Mouse (Mus musculus): ENCODE data around the gene Crim1. TPM values are rescaled to one million over a fixed set of nuclear protein-coding genes. Genes with fewer than 3 reads are reported as not detected.

Gene Crim1
- 54.2 and 64.9 TPM in 2 replicates for polyA plus RNA-seq (2012; rRNA removed)

DNA sequence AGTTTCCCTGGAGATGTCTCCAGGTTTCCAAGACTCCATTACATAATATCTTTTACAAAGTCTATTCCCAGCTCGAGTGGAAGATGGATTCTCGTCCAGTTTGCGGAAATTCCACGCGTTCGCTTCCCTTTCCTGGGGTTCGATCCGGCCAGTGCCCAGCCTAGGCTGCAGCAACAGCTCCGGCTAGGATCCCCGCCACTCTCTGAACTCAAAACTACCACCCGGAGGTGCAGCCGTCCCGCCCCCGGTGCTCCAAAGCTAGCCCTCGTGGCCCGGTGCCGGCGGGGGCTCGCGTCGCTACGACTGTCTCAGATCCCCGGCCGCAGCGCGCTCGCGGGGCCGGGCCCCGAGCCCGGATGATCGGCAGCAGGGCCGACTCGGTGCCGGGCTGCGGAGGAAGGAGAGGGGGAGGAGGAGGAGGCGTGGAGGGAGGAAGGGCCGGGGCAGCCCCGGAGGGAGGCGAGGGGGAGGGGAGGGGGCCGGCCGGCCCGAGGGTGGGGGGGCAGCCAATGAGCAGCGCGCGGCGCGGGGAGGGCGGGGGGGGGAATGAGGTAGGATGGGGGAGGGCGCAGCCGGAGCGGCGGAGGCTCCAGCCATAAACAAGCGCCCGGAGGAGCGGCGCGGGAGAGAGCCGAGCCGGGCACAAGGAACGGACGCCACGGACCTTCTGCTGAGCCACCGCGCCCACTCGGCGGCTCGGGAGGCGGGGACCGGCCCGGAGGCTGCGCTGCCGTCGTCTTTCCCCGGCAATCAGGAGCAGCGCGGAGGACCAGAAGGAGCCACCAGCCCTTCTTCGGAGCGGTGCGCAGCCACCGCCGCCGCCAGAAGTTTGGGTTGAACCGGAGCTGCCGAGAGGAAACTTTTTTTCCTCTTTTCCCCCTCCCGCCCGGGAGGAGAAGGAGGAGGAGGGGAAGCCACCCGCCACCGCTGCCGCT, at the start of gene Crim1:
Gene Crim1 (plus strand): TSS at position 623 of the 935 bp plus-strand sequence.
- no peaks in the 10 kb centered on the region for H3K36me3 ChIP-seq (ENCODE audit: control insufficient read depth, insufficient read depth, low read length)
- H3K4me3 ChIP-seq (ENCODE audit: insufficient read depth, low read depth, low read length), result peak within 1 kb of the TSS; percentile 88
- DNase-seq, result peak; percentile 91
- no peaks in the 10 kb centered on the region for H3K27me3 ChIP-seq (replicated peaks; ENCODE audit: control insufficient read depth, insufficient read depth, low read length)
- under 1% methylated on average over 70 of the region's 90 CpGs for WGBS
- TF ChIP-seq CTCF (conservative IDR thresholded peaks at IDR 0.05; ENCODE audit: insufficient read depth, insufficient read length, low read depth, low read length) (no peak), POLR2A (IDR thresholded peaks at IDR 0.05; ENCODE audit: low read depth, low read length) (peak; percentile 85)
- H3K27ac ChIP-seq (ENCODE audit: insufficient read depth, low read depth, low read length), result peak within 1 kb of the TSS; percentile 96
- H3K4me1 ChIP-seq (ENCODE audit: control insufficient read depth, insufficient read depth, low read length), result peaks cover 9% of the 10 kb centered on the region

DNA sequence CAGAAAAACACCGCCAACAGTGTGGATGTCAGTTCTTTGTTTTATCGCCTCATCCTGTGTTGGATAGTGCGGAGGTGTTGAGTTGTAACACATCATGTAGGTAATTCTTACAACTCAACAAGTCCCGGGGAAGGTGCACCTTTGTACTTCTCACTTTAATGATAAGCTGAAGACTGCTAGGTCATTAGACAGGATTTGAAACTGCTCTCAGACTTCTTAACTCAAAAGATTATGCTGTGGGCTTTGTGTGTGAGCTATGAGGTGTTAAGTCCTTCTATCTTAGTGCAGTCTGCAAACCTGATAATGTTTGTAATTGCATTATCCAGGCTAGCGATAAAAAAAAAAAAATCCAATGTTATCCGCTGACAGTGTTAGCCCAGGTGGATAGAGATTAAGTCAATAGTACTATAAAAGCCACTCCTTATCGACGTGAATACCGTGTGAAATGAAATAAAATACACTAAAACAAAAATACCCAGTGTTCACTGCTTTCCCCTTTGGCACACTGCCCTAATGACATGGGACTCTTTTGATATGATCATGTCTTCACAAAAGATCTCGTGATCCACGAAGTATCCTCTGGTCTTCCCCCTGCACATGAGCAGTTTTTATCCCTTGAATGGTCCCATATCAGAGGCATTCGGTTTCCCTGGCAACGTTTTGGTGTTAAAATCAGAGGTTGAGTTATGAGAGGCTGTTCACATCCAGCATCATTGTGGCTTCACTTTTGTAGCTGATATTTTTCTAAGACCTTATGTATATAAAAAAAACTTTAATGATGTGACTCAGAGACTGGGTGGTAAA, 48.4 kb upstream of the Crim1 start:
- no peaks in the 10 kb centered on the region for H3K4me1 ChIP-seq (ENCODE audit: control insufficient read depth, insufficient read depth, low read length)
- no peaks in the 10 kb centered on the region for H3K27me3 ChIP-seq (replicated peaks; ENCODE audit: control insufficient read depth, insufficient read depth, low read length)
- no peaks in the 10 kb centered on the region for H3K36me3 ChIP-seq (ENCODE audit: control insufficient read depth, insufficient read depth, low read length)
- 88% methylated on average over 13 of the region's 13 CpGs for WGBS
- no peak for TF ChIP-seq POLR2A (IDR thresholded peaks at IDR 0.05; ENCODE audit: low read depth, low read length)
- TF ChIP-seq CTCF (conservative IDR thresholded peaks at IDR 0.05; ENCODE audit: insufficient read depth, insufficient read length, low read depth, low read length), result no peak
- H3K4me3 ChIP-seq (ENCODE audit: insufficient read depth, low read depth, low read length), result no peak overlapping the region
- DNase-seq, result no peak
- no peak overlapping the region for H3K27ac ChIP-seq (ENCODE audit: insufficient read depth, low read depth, low read length)

DNA sequence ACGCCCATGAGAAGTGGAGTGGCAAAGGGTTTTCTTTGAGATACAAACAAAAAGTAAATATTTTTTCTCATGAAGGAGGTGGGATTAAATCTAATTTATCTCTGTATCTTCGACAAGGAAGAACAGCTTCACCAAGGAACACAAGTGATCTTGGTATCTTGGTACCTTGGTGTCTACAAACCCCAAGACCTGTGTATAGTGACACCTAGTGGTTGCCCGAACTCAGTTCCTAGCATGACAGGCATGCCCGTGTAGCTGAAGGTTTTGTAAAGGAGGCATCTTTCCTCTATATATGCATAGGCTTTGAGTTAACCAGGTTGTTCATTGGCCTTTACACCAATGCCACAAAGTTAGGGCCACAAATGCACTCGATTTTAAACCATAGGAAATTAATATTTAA, 36.8 kb upstream of the Crim1 start:
- DNase-seq, result peak; percentile 65
- H3K27me3 ChIP-seq (replicated peaks; ENCODE audit: control insufficient read depth, insufficient read depth, low read length), result no peaks in the 10 kb centered on the region

DNA sequence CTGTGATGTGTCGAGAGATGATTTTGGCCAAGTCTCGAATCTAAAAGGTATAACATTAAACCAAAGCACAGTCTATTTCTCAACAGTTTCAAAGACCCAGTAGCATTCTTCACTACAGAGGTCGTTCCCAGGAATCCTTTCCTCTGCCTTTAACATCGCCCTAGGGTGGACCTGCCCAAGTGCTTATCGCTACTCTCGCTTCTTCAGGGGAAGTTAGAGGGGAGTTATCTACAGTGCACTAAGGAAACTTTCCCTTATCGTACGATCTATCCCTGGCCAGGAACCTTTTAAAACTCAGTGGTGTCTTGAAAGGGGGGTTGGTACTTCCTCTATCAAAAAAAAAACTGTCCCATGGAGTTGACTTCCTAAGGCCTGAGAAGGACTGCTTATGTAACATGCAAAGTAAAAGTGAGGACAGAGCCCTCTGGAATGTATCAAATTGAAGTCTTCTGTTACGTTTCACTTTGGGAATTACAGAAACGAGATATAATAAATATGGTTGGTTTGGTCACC, 36.3 kb upstream of the Crim1 start:
- no peaks in the 10 kb centered on the region for H3K27me3 ChIP-seq (replicated peaks; ENCODE audit: control insufficient read depth, insufficient read depth, low read length)
- H3K4me3 ChIP-seq (ENCODE audit: insufficient read depth, low read depth, low read length), result no peak overlapping the region
- 67% methylated on average over 10 of the region's 10 CpGs for WGBS
- DNase-seq, result no peak
- no peak overlapping the region for H3K27ac ChIP-seq (ENCODE audit: insufficient read depth, low read depth, low read length)
- no peaks in the 10 kb centered on the region for H3K36me3 ChIP-seq (ENCODE audit: control insufficient read depth, insufficient read depth, low read length)
- TF ChIP-seq CTCF (conservative IDR thresholded peaks at IDR 0.05; ENCODE audit: insufficient read depth, insufficient read length, low read depth, low read length) (no peak), POLR2A (IDR thresholded peaks at IDR 0.05; ENCODE audit: low read depth, low read length) (no peak)
- H3K4me1 ChIP-seq (ENCODE audit: control insufficient read depth, insufficient read depth, low read length), result no peaks in the 10 kb centered on the region

More for the DNA sequence above, 36.8 kb upstream of the Crim1 start:
- TF ChIP-seq POLR2A (IDR thresholded peaks at IDR 0.05; ENCODE audit: low read depth, low read length) (no peak), CTCF (conservative IDR thresholded peaks at IDR 0.05; ENCODE audit: insufficient read depth, insufficient read length, low read depth, low read length) (peak; percentile 71)
- 26% methylated on average over 5 of the region's 5 CpGs for WGBS
- Histone ChIP-seq H3K27ac (ENCODE audit: insufficient read depth, low read depth, low read length) (no peak overlapping the region), H3K4me1 (ENCODE audit: control insufficient read depth, insufficient read depth, low read length) (no peaks in the 10 kb centered on the region), H3K36me3 (ENCODE audit: control insufficient read depth, insufficient read depth, low read length) (no peaks in the 10 kb centered on the region), H3K4me3 (ENCODE audit: insufficient read depth, low read depth, low read length) (no peak overlapping the region)

DNA sequence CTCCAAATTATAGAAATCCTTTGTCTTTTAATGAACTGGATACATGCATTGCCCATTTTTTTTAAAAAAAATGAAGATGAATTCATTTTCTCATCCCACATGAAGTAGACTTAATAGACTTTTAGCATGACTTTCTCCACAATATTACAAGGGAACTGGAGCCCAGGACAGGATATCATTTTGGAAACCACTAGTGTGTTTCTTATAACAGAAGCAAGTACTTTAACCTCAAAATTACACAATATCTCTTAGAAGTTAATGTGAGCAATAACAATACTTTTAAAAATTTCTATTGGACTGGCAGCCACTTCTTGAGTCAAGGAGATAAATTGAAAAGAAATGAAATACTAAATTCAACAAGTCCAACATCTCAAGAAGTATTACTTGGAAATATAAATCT, 34.2 kb upstream of the Crim1 start:
- Histone ChIP-seq H3K27me3 (replicated peaks; ENCODE audit: control insufficient read depth, insufficient read depth, low read length) (no peaks in the 10 kb centered on the region), H3K36me3 (ENCODE audit: control insufficient read depth, insufficient read depth, low read length) (no peaks in the 10 kb centered on the region), H3K27ac (ENCODE audit: insufficient read depth, low read depth, low read length) (no peak overlapping the region), H3K4me3 (ENCODE audit: insufficient read depth, low read depth, low read length) (no peak overlapping the region), H3K4me1 (ENCODE audit: control insufficient read depth, insufficient read depth, low read length) (no peaks in the 10 kb centered on the region)
- TF ChIP-seq CTCF (conservative IDR thresholded peaks at IDR 0.05; ENCODE audit: insufficient read depth, insufficient read length, low read depth, low read length) (no peak), POLR2A (IDR thresholded peaks at IDR 0.05; ENCODE audit: low read depth, low read length) (no peak)
- no peak for DNase-seq

DNA sequence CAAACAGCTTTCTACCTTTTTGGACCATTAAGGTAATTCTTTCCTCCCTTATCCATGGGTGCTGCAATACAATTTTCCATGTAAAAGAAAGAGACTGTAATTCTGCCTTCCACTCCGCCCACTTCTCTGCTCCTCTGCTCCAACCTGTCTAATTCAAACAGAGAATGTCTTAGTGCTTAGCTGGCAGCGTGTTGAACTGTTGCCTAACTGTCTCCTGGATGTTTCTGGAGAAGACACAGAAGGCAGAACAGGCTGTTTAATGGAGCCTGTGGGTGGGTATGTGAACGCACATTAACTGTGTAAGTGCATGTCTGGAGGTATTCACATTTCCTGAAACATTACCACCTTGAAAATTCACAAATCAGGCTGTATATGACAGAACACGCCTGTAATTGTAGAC, 33.5 kb upstream of the Crim1 start:
- Histone ChIP-seq H3K27ac (ENCODE audit: insufficient read depth, low read depth, low read length) (no peak overlapping the region), H3K36me3 (ENCODE audit: control insufficient read depth, insufficient read depth, low read length) (no peaks in the 10 kb centered on the region), H3K27me3 (replicated peaks; ENCODE audit: control insufficient read depth, insufficient read depth, low read length) (no peaks in the 10 kb centered on the region), H3K4me1 (ENCODE audit: control insufficient read depth, insufficient read depth, low read length) (no peaks in the 10 kb centered on the region), H3K4me3 (ENCODE audit: insufficient read depth, low read depth, low read length) (no peak overlapping the region)
- TF ChIP-seq CTCF (conservative IDR thresholded peaks at IDR 0.05; ENCODE audit: insufficient read depth, insufficient read length, low read depth, low read length) (no peak), POLR2A (IDR thresholded peaks at IDR 0.05; ENCODE audit: low read depth, low read length) (no peak)
- no peak for DNase-seq
- WGBS, result 80% methylated on average over 4 of the region's 4 CpGs
